In the genomic region with DNA sequence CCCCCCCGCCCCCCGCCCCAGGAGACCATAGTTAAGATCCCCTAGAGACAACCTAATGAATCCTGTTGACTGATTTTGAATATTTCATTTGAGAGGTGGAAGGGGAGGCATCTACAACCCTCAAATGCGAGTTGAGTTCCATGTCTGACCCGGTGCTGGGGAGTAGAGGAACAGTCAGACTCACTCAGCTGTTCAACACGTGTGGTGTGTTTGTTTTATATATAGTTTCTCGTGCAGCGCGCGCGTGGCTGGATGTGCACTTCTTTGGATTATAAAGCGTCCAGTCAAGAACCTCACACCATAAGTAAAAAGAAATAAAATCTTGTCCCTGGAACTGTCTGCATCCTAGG, we compare ENCODE assay signal across 8 mouse cellular contexts. TPM values are rescaled to one million over a fixed set of nuclear protein-coding genes. Genes with fewer than 3 reads are reported as not detected.
A peak's percentile ranks its signal among the peaks of the same experiment; 100 is the strongest.
DNase-seq lines count a peak whose midpoint lies in the region; ATAC-seq and TF ChIP-seq lines count a peak whose summit lies in the region.

No protein-coding gene starts in this region.

- intact Hi-C loops in left cerebral cortex, postnatal 36 days (cut with DNase I) = loop anchor here (5.0 to 10.0 kb wide), 4 partner anchors 222 to 609 kb away; no protein-coding TSS in a partner anchor

- peak overlapping the region; percentile 97 for H3K27ac ChIP-seq in heart, embryonic 11.5 days (ENCODE audit: low read depth, low read length)
- peak overlapping the region; percentile 77; the same call in 1 of the 2 replicates for H3K27ac ChIP-seq in embryonic facial prominence, embryonic 13.5 days
- H3K27ac ChIP-seq in limb, embryonic 14.5 days (replicated peaks; ENCODE audit: low read depth, low read length) = peak overlapping the region; percentile 41; the same call in 1 of the 2 replicates
- peak overlapping the region; percentile 78; the same call in 1 of the 2 replicates for H3K27ac ChIP-seq in stomach, embryonic 15.5 days

- H3K79me2 ChIP-seq in C2C12 (ENCODE audit: control insufficient read depth, insufficient read depth) = no peaks in the 10 kb centered on the region

- H3K36me3 ChIP-seq in heart, embryonic 11.5 days (ENCODE audit: control insufficient read depth, insufficient read depth, low read length) = no peaks in the 10 kb centered on the region
- no peaks in the 10 kb centered on the region for H3K36me3 ChIP-seq in C2C12 (ENCODE audit: control insufficient read depth, insufficient read depth)
- H3K36me3 ChIP-seq in embryonic facial prominence, embryonic 13.5 days = no peaks in the 10 kb centered on the region
- no peaks in the 10 kb centered on the region for H3K36me3 ChIP-seq in limb, embryonic 14.5 days (ENCODE audit: control insufficient read depth, insufficient read depth, low read length)
- H3K36me3 ChIP-seq in stomach, embryonic 15.5 days = no peaks in the 10 kb centered on the region

- no peak for TF ChIP-seq CTCF in C2C12 (IDR thresholded peaks at IDR 0.05; ENCODE audit: control insufficient read depth, insufficient read depth, insufficient read length)

- H3K9ac ChIP-seq in heart, embryonic 11.5 days (ENCODE audit: low read depth, low read length) = peak overlapping the region; percentile 78
- H3K9ac ChIP-seq in embryonic facial prominence, embryonic 13.5 days = peak overlapping the region; percentile 76
- peak overlapping the region; percentile 16; the same call in 1 of the 2 replicates for H3K9ac ChIP-seq in limb, embryonic 14.5 days (ENCODE audit: low read depth, low read length, severe bottlenecking)
- H3K9ac ChIP-seq in stomach, embryonic 15.5 days = 0 out of 2 replicates have a peak overlapping the region, but pooled peaks have one; percentile 48

- H3K9me3 ChIP-seq in heart, embryonic 11.5 days (replicated peaks; ENCODE audit: control insufficient read depth, low read length) = no peaks in the 10 kb centered on the region
- no peaks in the 10 kb centered on the region for H3K9me3 ChIP-seq in embryonic facial prominence, embryonic 13.5 days
- H3K9me3 ChIP-seq in limb, embryonic 14.5 days (ENCODE audit: control insufficient read depth, low read length) = no peaks in the 10 kb centered on the region
- no peaks in the 10 kb centered on the region for H3K9me3 ChIP-seq in stomach, embryonic 15.5 days

- ATAC-seq in heart, embryonic 11.5 days (replicated peaks; ENCODE audit: insufficient number of reproducible peaks, low FRiP score, low TSS enrichment) = no peak
- ATAC-seq in embryonic facial prominence, embryonic 13.5 days (ENCODE audit: insufficient number of reproducible peaks, insufficient read depth, low FRiP score, low TSS enrichment, low read depth) = no peak
- ATAC-seq in limb, embryonic 14.5 days (ENCODE audit: low FRiP score, low read depth) = no peak
- no peak for ATAC-seq in stomach, embryonic 15.5 days (ENCODE audit: insufficient read depth, low FRiP score, low read depth)

- H3K4me2 ChIP-seq in heart, embryonic 11.5 days = peak overlapping the region; percentile 100
- H3K4me2 ChIP-seq in embryonic facial prominence, embryonic 13.5 days = peak overlapping the region; percentile 98
- H3K4me2 ChIP-seq in limb, embryonic 14.5 days (replicated peaks; ENCODE audit: low read depth, low read length, severe bottlenecking) = peak overlapping the region; percentile 97
- peak overlapping the region; percentile 100 for H3K4me2 ChIP-seq in stomach, embryonic 15.5 days

- H3K27me3 ChIP-seq in heart, embryonic 11.5 days (ENCODE audit: control insufficient read depth, insufficient read depth, low read length) = peaks cover 33% of the 10 kb centered on the region
- H3K27me3 ChIP-seq in C2C12 (ENCODE audit: control insufficient read depth, insufficient read depth, insufficient read length) = peaks cover 11% of the 10 kb centered on the region
- H3K27me3 ChIP-seq in embryonic facial prominence, embryonic 13.5 days = peaks cover 31% of the 10 kb centered on the region
- H3K27me3 ChIP-seq in limb, embryonic 14.5 days (ENCODE audit: control insufficient read depth, insufficient read depth, low read length) = peaks cover 34% of the 10 kb centered on the region
- H3K27me3 ChIP-seq in stomach, embryonic 15.5 days (replicated peaks) = peaks cover 39% of the 10 kb centered on the region

- no peak for TF ChIP-seq POLR2A in limb, embryonic 14.5 days (IDR thresholded peaks at IDR 0.05; ENCODE audit: borderline replicate concordance, extremely low read depth, insufficient read depth, insufficient read length)

- peak overlapping the region; percentile 70 for H3K4me3 ChIP-seq in heart, embryonic 11.5 days (ENCODE audit: low read depth, low read length)
- H3K4me3 ChIP-seq in C2C12 (ENCODE audit: insufficient read depth, poor library complexity, severe bottlenecking) = peak overlapping the region; percentile 40
- peak overlapping the region; percentile 65 for H3K4me3 ChIP-seq in embryonic facial prominence, embryonic 13.5 days
- peak overlapping the region; percentile 59 for H3K4me3 ChIP-seq in limb, embryonic 14.5 days (replicated peaks; ENCODE audit: low read length)
- H3K4me3 ChIP-seq in stomach, embryonic 15.5 days (replicated peaks) = peak overlapping the region; percentile 70

- peaks cover 16% of the 10 kb centered on the region for H3K4me1 ChIP-seq in heart, embryonic 11.5 days (ENCODE audit: control insufficient read depth, insufficient read depth, low read length)
- peaks cover 47% of the 10 kb centered on the region for H3K4me1 ChIP-seq in embryonic facial prominence, embryonic 13.5 days
- peaks cover 30% of the 10 kb centered on the region for H3K4me1 ChIP-seq in limb, embryonic 14.5 days (ENCODE audit: control insufficient read depth, insufficient read depth, low read length)
- peaks cover 38% of the 10 kb centered on the region for H3K4me1 ChIP-seq in stomach, embryonic 15.5 days

- WGBS in heart, embryonic 11.5 days (ENCODE audit: insufficient replicate concordance) = 0% methylated on average over 11 of the region's 11 CpGs
- under 1% methylated on average over 11 of the region's 11 CpGs for WGBS in embryonic facial prominence, embryonic 13.5 days
- WGBS in limb, embryonic 14.5 days = 1% methylated on average over 11 of the region's 11 CpGs
- under 1% methylated on average over 11 of the region's 11 CpGs for WGBS in stomach, embryonic 15.5 days

- no peak for DNase-seq in heart, adult 11 months
- DNase-seq in limb, embryonic 14.5 days (ENCODE audit: low spot score) = peak; percentile 54
- no peak for DNase-seq in Muller cell, postnatal 12 days (ENCODE audit: inconsistent ontology term)
- DNase-seq in left cerebral cortex, postnatal 36 days (ENCODE audit: low spot score in 2 of 2) = no peak

- H3ac ChIP-seq in C2C12 (ENCODE audit: control insufficient read depth, insufficient read length, low read depth) = peak overlapping the region; percentile 65

- H3K79me3 ChIP-seq in C2C12 (ENCODE audit: low read depth) = no peaks in the 10 kb centered on the region

TF ChIP-seq in C2C12, 6 proteins besides CTCF, POLR2A, EP300 and RAD21:
- TF ChIP-seq MAX (IDR thresholded peaks at IDR 0.05) (peak; percentile 59), CEBPB (IDR thresholded peaks at IDR 0.05; ENCODE audit: low read depth) (no peak)
TF ChIP-seq in C2C12: peak in this region for 1.

RNA-seq across cellular contexts. Expression of a gene that starts 0.8 kb away (rescaled TPM):
- 0.17 TPM in 1 of 2 replicates, not detected in the other for polyA plus RNA-seq in heart, embryonic 11.5 days (2014; fragmentation: Nextera tagmentation; extraction: Ambion mirVana)
- 0.18 TPM for polyA plus RNA-seq in C2C12 (2012; fragmentation: generic; extraction: Trizol)
- 1.0 TPM in 2 replicates for polyA plus RNA-seq in embryonic facial prominence, embryonic 13.5 days (2015; fragmentation: Nextera tagmentation; extraction: Ambion mirVana)
- polyA plus RNA-seq in limb, embryonic 14.5 days (2012; rRNA removed) = 0.79 and 1.3 TPM in 2 replicates
- polyA plus RNA-seq in limb, embryonic 14.5 days (2014; fragmentation: Nextera tagmentation; extraction: Ambion mirVana) = 0.44 and 0.59 TPM in 2 replicates
- polyA plus RNA-seq in stomach, embryonic 15.5 days (2015; fragmentation: Nextera tagmentation; extraction: Ambion mirVana) = 0.10 and 0.21 TPM in 2 replicates
- total RNA-seq in left cerebral cortex, postnatal 36 days (2021) = 10 to 100 TPM; 21.5 to 25.1 TPM

Comparison
In these comparisons a context has a peak if more than half of its experiments do, and no peak if none do; other contexts are left out.
1. H3K27ac ChIP-seq: peak in every context shown above with its lines; median percentile 97 in heart, embryonic 11.5 days; 78 in stomach, embryonic 15.5 days; 77 in embryonic facial prominence, embryonic 13.5 days; 41 in limb, embryonic 14.5 days.
2. H3K9ac ChIP-seq: peak in every context shown above with its lines; median percentile 78 in heart, embryonic 11.5 days; 76 in embryonic facial prominence, embryonic 13.5 days; 48 in stomach, embryonic 15.5 days; 16 in limb, embryonic 14.5 days.